Mouse (Mus musculus): ENCODE measurements around the gene Diexf. TPM values are rescaled to one million over a fixed set of nuclear protein-coding genes. Genes with fewer than 3 reads are reported as not detected.

Diexf gene
- total RNA-seq, 2 experiments from 2014 or later = 9.6 to 10.9 TPM

- no peak for DNase-seq
- intact Hi-C loops (cut with DNase I) = no loop called here
Observed at GRCm38 (mm10) chr1:193142517-193143062, 12.5 kb upstream of the Diexf start.

GRCm38 (mm10) chr1:193141118-193141517, 11.0 kb upstream of the Diexf start:
- DNase-seq = no peak
- intact Hi-C loops (cut with DNase I) = no loop called here

- intact Hi-C loops (cut with DNase I) = no loop called here
- no peak for DNase-seq
Observed at GRCm38 (mm10) chr1:193138669-193139068, 8.6 kb upstream of the Diexf start.

GRCm38 (mm10) chr1:193138087-193138486, 8.0 kb upstream of the Diexf start:
- no peak for DNase-seq
- intact Hi-C loops (cut with DNase I) = no loop called here

- no peak for DNase-seq
- intact Hi-C loops (cut with DNase I) = loop anchor here (5.0 kb wide), 1 partner anchor 189 kb away; no protein-coding TSS in a partner anchor
Observed at GRCm38 (mm10) chr1:193133726-193134125, 3.7 kb upstream of the Diexf start.

- DNase-seq = no peak
- intact Hi-C loops (cut with DNase I) = loop anchor here (5.0 kb wide), 1 partner anchor 190 kb away; no protein-coding TSS in a partner anchor
Observed at GRCm38 (mm10) chr1:193132385-193132784, 2.3 kb upstream of the Diexf start.

- intact Hi-C loops (cut with DNase I) = loop anchor here (5.0 kb wide), 1 partner anchor 191 kb away; no protein-coding TSS in a partner anchor
- DNase-seq = no peak
Observed at GRCm38 (mm10) chr1:193131311-193131948, 1.4 kb upstream of the Diexf start.

GRCm38 (mm10) chr1:193130839-193131238, 767 bp upstream of the Diexf start:
- DNase-seq = no peak
- intact Hi-C loops (cut with DNase I) = loop anchor here (1.0 to 5.0 kb wide), 2 partner anchors 42 to 191 kb away; no protein-coding TSS in a partner anchor

GRCm38 (mm10) chr1:193130456-193130825, 369 bp upstream of the Diexf start:
- intact Hi-C loops (cut with DNase I) = loop anchor here (1.0 to 5.0 kb wide), 2 partner anchors 43 to 192 kb away; no protein-coding TSS in a partner anchor
- no peak for DNase-seq

GRCm38 (mm10) chr1:193129321-193129720, 751 bp downstream of the Diexf start:
- intact Hi-C loops (cut with DNase I) = loop anchor here (10.0 kb wide), 2 partner anchors 345 to 405 kb away; no protein-coding TSS in a partner anchor
- no peak for DNase-seq

GRCm38 (mm10) chr1:193128055-193128454, 2.0 kb downstream of the Diexf start:
- intact Hi-C loops (cut with DNase I) = loop anchor here (10.0 kb wide), 2 partner anchors 343 to 403 kb away; no protein-coding TSS in a partner anchor

GRCm38 (mm10) chr1:193125835-193126234, 4.2 kb downstream of the Diexf start:
- DNase-seq = no peak
- intact Hi-C loops (cut with DNase I) = loop anchor here (1.0 to 10.0 kb wide), 3 partner anchors 125 to 401 kb away; no protein-coding TSS in a partner anchor

More at GRCm38 (mm10) chr1:193128055-193128454, 2.0 kb downstream of the Diexf start:
- no peak for DNase-seq

- DNase-seq = no peak
- intact Hi-C loops (cut with DNase I) = loop anchor here (10.0 kb wide), 2 partner anchors 338 to 398 kb away; no protein-coding TSS in a partner anchor
Observed at GRCm38 (mm10) chr1:193123290-193123689, 6.8 kb downstream of the Diexf start.

- DNase-seq = no peak
- intact Hi-C loops (cut with DNase I) = loop anchor here (10.0 kb wide), 2 partner anchors 338 to 398 kb away; no protein-coding TSS in a partner anchor
Observed at GRCm38 (mm10) chr1:193122793-193123192, 7.3 kb downstream of the Diexf start.

- DNase-seq = no peak
- intact Hi-C loops (cut with DNase I) = no loop called here
Observed at GRCm38 (mm10) chr1:193112093-193112492, 18.0 kb downstream of the Diexf start.

GRCm38 (mm10) chr1:193102996-193103395, 27.1 kb downstream of the Diexf start:
- intact Hi-C loops (cut with DNase I) = no loop called here
- no peak for DNase-seq

GRCm38 (mm10) chr1:193102556-193102955, 27.5 kb downstream of the Diexf start:
- no peak for DNase-seq
- intact Hi-C loops (cut with DNase I) = no loop called here

- intact Hi-C loops (cut with DNase I) = no loop called here
- no peak for DNase-seq
Observed at GRCm38 (mm10) chr1:193102029-193102428, 28.0 kb downstream of the Diexf start.

GRCm38 (mm10) chr1:193098946-193099345, 31.1 kb downstream of the Diexf start:
- no peak for DNase-seq
- intact Hi-C loops (cut with DNase I) = loop anchor here (10.0 kb wide), 1 partner anchor 314 kb away; no protein-coding TSS in a partner anchor

- intact Hi-C loops (cut with DNase I) = loop anchor here (10.0 kb wide), 1 partner anchor 309 kb away; no protein-coding TSS in a partner anchor
- no peak for DNase-seq
Observed at GRCm38 (mm10) chr1:193093596-193093995, 36.5 kb downstream of the Diexf start.

- no peak for DNase-seq
- intact Hi-C loops (cut with DNase I) = loop anchor here (10.0 kb wide), 1 partner anchor 308 kb away; no protein-coding TSS in a partner anchor
Observed at GRCm38 (mm10) chr1:193092771-193093170, 37.3 kb downstream of the Diexf start.
